Mouse (Mus musculus) olfactory bulb, adult 2 months (tissue): Measurements from ENCODE around the gene Fus.

ENCODE experiments used
- CTCF ChIP-seq: fragments of 200-500 bp; IDR thresholded peaks from 2 replicates; pipeline ENCODE4 v1.5.1; 2012; ENCODE audit warnings: low read depth, mild to moderate bottlenecking, low read length, moderate library complexity; ENCODE audit not compliant: insufficient read depth
- POLR2A ChIP-seq: fragments of 200-500 bp; IDR thresholded peaks from 2 replicates; pipeline ENCODE4 v1.6.1; 2012; ENCODE audit warnings: mild to moderate bottlenecking, low read depth, low read length, moderate library complexity; ENCODE audit not compliant: insufficient read depth

- no peak for TF ChIP-seq CTCF
- TF ChIP-seq POLR2A, result no peak
Observed at GRCm38 (mm10) chr7:128012136-128012780, 45.0 kb downstream of the Fus start.
